Mouse (Mus musculus) brain, embryonic 18.5 days (tissue): Measurements from ENCODE around the gene Gm6096.
"Not testable (repeated sequence)": the region's sequence is repeated elsewhere in the genome, so short reads cannot be mapped to it uniquely, and the experiment has no call there.

ENCODE experiments used
- DNase-seq: peaks from one replicate; pipeline ENCODE4 v3.0.0-alpha.2; 2012; ENCODE audit warnings: low read depth, low spot score

Gene Gm6096

GRCm38 (mm10) chr7:34250738-34251137 is at the start of gene Gm6096:
Gm6096 (plus strand) TSS chr7:34251038.
- no peak for DNase-seq

DNA sequence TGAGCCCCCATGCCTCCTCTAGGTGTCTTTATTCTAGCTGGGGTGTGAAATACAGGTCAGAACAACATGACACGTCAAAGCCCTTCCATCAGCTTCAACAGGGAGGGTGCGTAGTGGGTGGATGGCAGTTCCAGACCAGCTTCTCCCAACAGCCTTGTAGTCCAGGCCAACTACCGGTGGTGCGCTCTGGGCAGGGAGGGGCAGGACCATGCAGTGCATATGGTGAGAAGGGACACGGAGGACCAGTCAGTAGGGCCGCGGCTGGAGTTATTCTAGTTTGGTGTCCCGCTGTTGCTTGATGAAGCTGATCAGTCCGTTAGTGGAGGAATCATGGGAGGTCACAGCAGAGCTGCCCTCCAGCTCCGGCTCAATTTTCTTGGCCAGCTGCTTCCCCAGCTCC is 48.7 kb upstream of the Gm6096 start:
- DNase-seq: not testable (repeated sequence)

GRCm38 (mm10) chr7:34206331-34206730 is 44.5 kb upstream of the Gm6096 start:
- DNase-seq: no peak

GRCm38 (mm10) chr7:34208027-34208745 is 42.7 kb upstream of the Gm6096 start:
- DNase-seq: no peak

- no peak for DNase-seq
These were observed 37.6 kb upstream of the Gm6096 start for GRCm38 (mm10) chr7:34213281-34213680.

- DNase-seq: no peak
These were observed 36.2 kb upstream of the Gm6096 start for GRCm38 (mm10) chr7:34214644-34215043.

- DNase-seq: no peak
These were observed 35.4 kb upstream of the Gm6096 start for GRCm38 (mm10) chr7:34215481-34215880.

DNA sequence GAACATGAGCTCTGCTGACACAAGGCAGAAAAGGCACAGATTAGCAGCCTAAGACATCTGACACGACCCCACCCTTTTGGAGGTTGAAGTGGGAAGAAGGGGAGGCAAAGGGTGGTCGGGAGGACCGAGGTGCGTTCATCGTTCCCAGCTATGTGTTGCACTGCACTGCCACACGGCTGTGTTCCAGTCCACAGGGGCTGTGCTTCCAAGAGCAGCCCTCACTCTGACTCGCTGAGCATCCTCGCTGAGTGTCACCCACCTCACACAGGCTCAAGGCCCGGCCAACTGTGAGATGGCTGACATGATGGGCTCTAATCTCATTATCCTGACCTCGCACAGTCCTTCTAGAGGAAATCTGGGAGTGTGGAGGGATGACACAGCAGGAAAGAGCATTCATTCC is 34.4 kb upstream of the Gm6096 start:
- DNase-seq: no peak

GRCm38 (mm10) chr7:34218496-34218895 is 32.3 kb upstream of the Gm6096 start:
- no peak for DNase-seq

- DNase-seq: no peak
These were observed 29.1 kb upstream of the Gm6096 start for GRCm38 (mm10) chr7:34221594-34222250.

- no peak for DNase-seq
These were observed 28.5 kb upstream of the Gm6096 start for GRCm38 (mm10) chr7:34222340-34222739.

- DNase-seq: no peak
These were observed 26.5 kb upstream of the Gm6096 start for GRCm38 (mm10) chr7:34224308-34224707.

DNA sequence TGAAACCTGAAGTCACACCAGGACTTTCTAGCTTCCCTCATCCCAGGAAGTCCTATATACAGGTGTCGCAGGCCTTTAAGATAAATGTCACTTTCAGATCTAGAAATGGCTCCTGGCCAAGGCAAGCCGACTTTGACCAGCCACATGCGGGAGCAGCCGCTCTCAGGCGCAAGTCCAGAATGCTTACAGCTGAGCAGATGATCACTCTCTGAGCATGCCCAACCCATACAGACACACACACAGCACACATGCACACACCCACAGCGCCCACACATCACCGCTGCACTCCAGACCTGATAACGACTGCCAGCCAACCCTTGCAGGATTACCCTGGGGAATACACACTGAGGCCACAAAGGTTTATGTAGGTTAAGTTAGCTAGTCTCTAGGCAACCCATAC is 24.8 kb upstream of the Gm6096 start:
- no peak for DNase-seq

DNA sequence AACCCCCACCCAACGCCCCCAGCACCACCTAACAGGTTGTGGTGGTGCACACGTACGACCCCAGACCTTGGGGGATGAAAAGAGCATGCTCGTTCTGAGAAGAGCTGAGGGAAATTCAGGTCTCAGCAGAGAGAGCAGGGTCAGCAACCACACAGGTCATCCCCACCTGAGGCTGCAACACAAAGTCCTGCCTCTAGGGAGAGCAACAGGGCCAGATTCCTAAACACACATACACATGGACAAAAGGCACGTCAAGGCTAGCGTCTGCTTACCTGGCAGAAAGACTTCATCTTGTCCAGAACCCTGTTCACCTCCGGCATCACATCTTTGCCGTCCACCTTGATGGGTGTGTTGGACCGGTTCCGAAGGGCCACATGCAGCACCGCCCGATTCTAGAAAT is 24.0 kb upstream of the Gm6096 start:
- no peak for DNase-seq

GRCm38 (mm10) chr7:34228641-34229040 is 22.2 kb upstream of the Gm6096 start:
- no peak for DNase-seq

GRCm38 (mm10) chr7:34229153-34229552 is 21.7 kb upstream of the Gm6096 start:
- no peak for DNase-seq

DNA sequence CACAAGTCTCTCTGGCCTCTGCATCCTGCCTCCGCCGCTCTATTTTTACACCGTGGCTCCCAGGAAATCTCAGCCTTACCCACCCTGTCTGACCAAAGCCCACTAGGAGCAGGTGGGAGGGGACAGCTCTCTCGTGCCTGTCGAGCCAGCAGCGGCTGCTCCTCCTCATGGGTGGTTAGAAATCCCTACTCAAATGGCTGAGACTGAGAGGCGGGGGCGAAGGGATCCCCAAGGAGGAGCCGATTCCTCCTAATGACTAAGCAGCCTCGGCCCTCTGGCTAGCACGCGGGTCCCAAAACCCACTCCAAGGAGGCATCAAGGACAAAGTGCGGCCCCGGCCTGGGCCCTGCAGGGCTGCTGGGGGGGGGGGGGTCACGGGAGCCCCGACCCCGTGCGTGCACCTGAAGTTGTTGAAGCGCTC is 21.1 kb upstream of the Gm6096 start:
- no peak for DNase-seq

DNA sequence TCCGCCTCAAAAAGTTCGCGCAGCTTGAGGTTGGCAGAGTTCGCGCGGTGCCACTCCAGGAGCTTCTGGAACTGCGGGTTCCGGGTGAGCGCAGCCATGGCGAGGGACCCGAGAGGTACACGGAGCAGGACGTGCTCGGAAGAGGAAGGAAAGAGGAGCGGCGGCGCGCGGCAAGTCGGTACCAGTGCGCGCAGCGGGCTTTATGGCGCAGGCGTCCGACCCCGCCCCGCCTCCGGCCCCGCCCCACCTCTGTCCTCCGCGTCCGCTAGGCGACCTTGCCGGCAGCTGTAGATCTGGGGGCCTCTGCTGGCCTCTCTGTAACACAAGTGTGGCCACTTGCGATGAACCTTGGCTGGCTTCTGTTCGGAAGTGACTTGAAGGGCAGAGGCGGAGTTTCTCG is 20.7 kb upstream of the Gm6096 start, which contains the start of gene Gpi1:
Gene Gpi1, minus strand, starts transcription at position 221 of the 400 bp plus-strand sequence.
- peak; percentile 51 for DNase-seq

DNA sequence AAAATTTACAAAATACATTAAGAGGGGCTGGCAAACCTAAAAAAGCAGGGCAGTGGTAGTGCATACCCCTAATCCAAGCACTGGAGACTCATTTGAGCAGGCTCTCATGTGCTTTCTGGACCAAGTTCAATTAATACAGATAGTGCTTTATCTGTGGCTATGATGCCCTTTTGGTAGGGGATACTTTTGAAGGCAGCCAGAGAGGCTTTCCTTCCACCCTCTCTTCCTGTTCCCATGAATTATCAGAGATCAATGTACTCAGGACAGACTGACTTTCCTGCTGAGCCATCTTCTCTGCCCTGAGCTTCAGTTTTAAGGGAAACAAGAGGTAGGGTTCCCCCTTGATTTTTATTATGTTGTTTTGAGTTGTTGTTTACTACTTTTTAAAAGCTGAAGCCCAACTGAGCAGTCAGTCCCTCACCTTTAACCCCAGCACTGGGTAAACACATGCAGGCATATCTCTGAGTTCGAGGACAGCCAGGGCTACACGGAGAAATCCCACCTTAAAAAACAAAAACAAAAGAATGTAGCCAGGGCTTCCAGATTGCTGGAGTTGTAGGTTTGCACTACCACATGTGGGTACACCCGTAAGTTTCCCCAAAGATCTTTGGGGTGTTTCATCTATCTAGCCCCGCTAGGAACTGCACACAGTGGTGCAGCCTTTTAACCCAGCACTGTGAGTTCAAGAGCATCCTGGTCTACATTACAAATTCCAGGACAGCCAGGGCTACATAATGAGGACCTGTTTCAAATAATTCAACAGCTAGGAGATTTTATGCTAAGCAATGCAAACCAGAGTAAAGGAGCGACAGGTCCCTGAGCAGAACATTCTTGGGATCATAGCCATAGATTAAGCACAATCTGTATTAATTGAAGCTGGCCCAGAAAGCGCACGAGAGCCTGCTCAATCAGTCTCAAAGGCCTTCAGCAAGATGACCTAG is 17.8 kb upstream of the Gm6096 start:
- DNase-seq: no peak

DNA sequence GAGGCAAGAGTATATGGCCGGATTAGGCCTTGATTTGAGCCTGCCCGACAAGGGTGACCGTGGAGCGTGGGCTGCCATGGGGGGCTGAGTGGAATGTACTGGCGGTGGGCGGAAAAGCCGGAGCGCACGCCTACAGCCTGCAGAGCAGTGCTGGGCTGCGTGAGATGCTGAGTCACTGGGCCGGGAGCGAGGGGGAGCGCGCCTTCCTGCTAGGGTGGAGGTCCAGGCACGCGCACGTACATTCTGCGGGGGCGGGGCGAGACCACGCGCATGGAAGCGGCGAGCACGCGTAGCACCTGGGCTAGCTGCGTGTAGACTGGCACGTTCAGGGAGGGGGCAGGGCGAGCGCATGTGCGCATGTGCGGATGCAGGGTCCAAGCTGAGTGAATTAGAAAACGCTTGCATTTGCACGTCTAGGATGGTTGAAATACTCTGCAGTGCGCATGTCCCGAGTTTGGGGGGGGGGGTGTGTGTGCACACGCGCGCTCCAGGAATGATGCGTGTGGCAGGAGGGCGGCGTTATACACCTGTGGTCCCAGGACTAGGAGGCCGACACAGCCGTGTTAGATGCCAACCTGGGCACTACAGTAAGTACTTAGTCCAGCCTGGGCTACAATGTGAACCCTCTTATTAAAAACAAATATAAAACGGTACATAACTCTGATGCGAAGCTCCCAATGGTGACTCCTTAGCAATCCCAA is 16.8 kb upstream of the Gm6096 start:
- DNase-seq: peak; percentile 98
